Mouse (Mus musculus) heart, postnatal 10 days (tissue): ENCODE measurements around the gene Calr3. TPM values are rescaled to one million over a fixed set of nuclear protein-coding genes. Genes with fewer than 3 reads are reported as not detected.

Source experiments
- DNase-seq, 2 experiments: peaks; one replicate each; pipeline ENCODE4 v3.0.0; 2021
- intact Hi-C: fragments of 180-260 bp; cut with DNase I; formaldehyde crosslinking; loops from one replicate; pipeline ENCODE4 v1.15.1; 2025
- total RNA-seq, 2 experiments: library from RNA; stranded (reverse); gene quantifications; 2 replicates each; pipeline ENCODE4 v1.2.3; 2021

Calr3 gene
- total RNA-seq, result 1 to 10 TPM; 4.3 to 4.7 TPM

GRCm38 (mm10) chr8:72443338-72443993, at the start of gene Calr3, which contains the start of gene 1700030K09Rik:
Calr3 (minus strand) TSS chr8:72443870.
1700030K09Rik (plus strand) TSS chr8:72443880.
- peak; percentile 99 for DNase-seq
- intact Hi-C loops, result no loop called here

GRCm38 (mm10) chr8:72493381-72493780, 49.7 kb upstream of the Calr3 start:
- intact Hi-C loops, result loop anchor here (2.0 kb wide), 2 partner anchors 19 to 77 kb away; partner anchors contain the start of genes Cherp and Smim7
- DNase-seq, result no peak

- intact Hi-C loops, result loop anchor here (1.0 to 2.0 kb wide), 3 partner anchors 18 to 78 kb away; partner anchors contain the start of genes Cherp, Med26 and Smim7
- DNase-seq, result peak; percentile 100
These were observed 49.0 kb upstream of the Calr3 start for GRCm38 (mm10) chr8:72492622-72493081.

- intact Hi-C loops, result loop anchor here (1.0 to 2.0 kb wide), 3 partner anchors 17 to 79 kb away; partner anchors contain the start of genes Cherp, Med26 and Smim7
- peak; percentile 43 to 56 for DNase-seq
These were observed 48.3 kb upstream of the Calr3 start, which contains the start of gene Slc35e1 for GRCm38 (mm10) chr8:72491680-72492621. Slc35e1 (minus strand) TSS chr8:72492614.

GRCm38 (mm10) chr8:72491017-72491416, 47.3 kb upstream of the Calr3 start:
- DNase-seq, result no peak
- intact Hi-C loops, result no loop called here

GRCm38 (mm10) chr8:72487014-72487413, 43.3 kb upstream of the Calr3 start:
- intact Hi-C loops, result no loop called here
- DNase-seq, result no peak

GRCm38 (mm10) chr8:72485456-72486199, 42.0 kb upstream of the Calr3 start:
- intact Hi-C loops, result no loop called here
- peak in 1 of 2 experiments; percentile 56 for DNase-seq

- peak; percentile 98 for DNase-seq
- intact Hi-C loops, result loop anchor here (2.0 to 5.0 kb wide), 2 partner anchors 18 to 298 kb away; partner anchors contain the start of gene Slc35e1
These were observed 31.3 kb upstream of the Calr3 start, which contains the start of gene Cherp for GRCm38 (mm10) chr8:72474826-72475546. Cherp (minus strand) TSS chr8:72475226.

GRCm38 (mm10) chr8:72470684-72471083, 27.0 kb upstream of the Calr3 start:
- no peak for DNase-seq
- intact Hi-C loops, result no loop called here

- no peak for DNase-seq
- intact Hi-C loops, result no loop called here
These were observed 26.3 kb upstream of the Calr3 start for GRCm38 (mm10) chr8:72469984-72470383.

- intact Hi-C loops, result no loop called here
- no peak for DNase-seq
These were observed 25.6 kb upstream of the Calr3 start for GRCm38 (mm10) chr8:72469243-72469642.

- no peak for DNase-seq
- intact Hi-C loops, result no loop called here
These were observed 20.5 kb upstream of the Calr3 start for GRCm38 (mm10) chr8:72464211-72464610.

GRCm38 (mm10) chr8:72459881-72460533, 16.3 kb upstream of the Calr3 start:
- no peak for DNase-seq
- intact Hi-C loops, result no loop called here

GRCm38 (mm10) chr8:72458457-72458856, 14.8 kb upstream of the Calr3 start:
- DNase-seq, result no peak

GRCm38 (mm10) chr8:72457806-72458205, 14.1 kb upstream of the Calr3 start:
- intact Hi-C loops, result no loop called here

More at GRCm38 (mm10) chr8:72458457-72458856, 14.8 kb upstream of the Calr3 start:
- intact Hi-C loops, result no loop called here

GRCm38 (mm10) chr8:72455317-72455716, 11.6 kb upstream of the Calr3 start:
- intact Hi-C loops, result no loop called here

More at GRCm38 (mm10) chr8:72457806-72458205, 14.1 kb upstream of the Calr3 start:
- DNase-seq, result no peak

GRCm38 (mm10) chr8:72453904-72454303, 10.2 kb upstream of the Calr3 start:
- no peak for DNase-seq
- intact Hi-C loops, result no loop called here

More at GRCm38 (mm10) chr8:72455317-72455716, 11.6 kb upstream of the Calr3 start:
- no peak for DNase-seq

- intact Hi-C loops, result no loop called here
- DNase-seq, result no peak
These were observed 7.8 kb upstream of the Calr3 start for GRCm38 (mm10) chr8:72451516-72451915.

- intact Hi-C loops, result no loop called here
- no peak for DNase-seq
These were observed 1.4 kb upstream of the Calr3 start for GRCm38 (mm10) chr8:72445071-72445470.
